8 mouse cellular contexts compared by ENCODE assay signal in the genomic region with DNA sequence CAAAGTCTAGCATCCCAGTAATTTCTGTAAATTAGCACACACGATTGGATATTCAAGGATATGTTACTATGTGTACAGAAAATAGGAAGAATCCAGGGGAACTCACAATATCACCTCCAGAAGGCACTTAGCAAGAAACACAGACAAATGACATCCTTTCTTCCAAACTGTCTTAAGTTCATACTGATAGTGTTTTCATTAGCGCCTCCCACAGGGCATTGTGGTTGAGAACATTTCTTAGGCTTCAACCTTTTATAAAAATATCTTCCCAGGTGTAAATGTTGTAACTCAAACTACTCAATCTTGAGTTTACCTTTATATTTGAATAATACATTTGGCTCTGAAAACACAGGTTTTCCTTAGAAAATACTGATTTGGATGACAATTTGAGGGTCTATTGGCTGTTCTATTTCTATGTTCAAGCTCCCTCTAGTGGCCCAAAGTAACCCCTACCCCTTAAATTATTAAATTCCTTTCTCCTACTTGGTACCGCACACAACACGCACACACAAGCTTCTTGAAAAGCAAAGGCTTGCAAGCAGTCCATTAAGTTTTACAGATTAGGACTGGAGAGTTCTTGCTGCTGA. TPM values are rescaled to one million over a fixed set of nuclear protein-coding genes. Genes with fewer than 3 reads are reported as not detected.
DNase-seq lines count a peak whose midpoint lies in the region; ATAC-seq and TF ChIP-seq lines count a peak whose summit lies in the region.

No protein-coding gene starts in this region.

- no peaks in the 10 kb centered on the region for H3K27me3 ChIP-seq in heart, embryonic 11.5 days (ENCODE audit: control insufficient read depth, insufficient read depth, low read length)
- no peaks in the 10 kb centered on the region for H3K27me3 ChIP-seq in thymus, adult 2 months (ENCODE audit: control insufficient read depth, insufficient read depth, low read length)
- H3K27me3 ChIP-seq in embryonic facial prominence, embryonic 14.5 days (replicated peaks; ENCODE audit: control insufficient read depth, insufficient read depth, low read length) = no peaks in the 10 kb centered on the region
- H3K27me3 ChIP-seq in midbrain, embryonic 13.5 days = no peaks in the 10 kb centered on the region

- peak; percentile 34 for DNase-seq in heart, adult 8-10 months (ENCODE audit: low spot score)
- DNase-seq in thymus, adult 2 months = peak; percentile 22
- no peak for DNase-seq in thymus, adult 18-20 months
- DNase-seq in embryonic facial prominence, embryonic 14.5 days (ENCODE audit: low spot score) = peak; percentile 52
- no peak for DNase-seq in gastrocnemius, postnatal 10 days
- DNase-seq in heart, postnatal 36 days = no peak

- H3K36me3 ChIP-seq in heart, embryonic 11.5 days (ENCODE audit: control insufficient read depth, insufficient read depth, low read length) = no peaks in the 10 kb centered on the region
- H3K36me3 ChIP-seq in thymus, adult 2 months (ENCODE audit: control insufficient read depth, insufficient read depth, low read length) = peaks cover 24% of the 10 kb centered on the region
- peaks cover 23% of the 10 kb centered on the region for H3K36me3 ChIP-seq in embryonic facial prominence, embryonic 14.5 days (ENCODE audit: control insufficient read depth, insufficient read depth, low read length)
- H3K36me3 ChIP-seq in midbrain, embryonic 13.5 days = peaks cover 25% of the 10 kb centered on the region

- WGBS in heart, embryonic 11.5 days (ENCODE audit: insufficient replicate concordance) = 67% methylated on average over 4 of the region's 4 CpGs
- WGBS in thymus, adult 2 months = 95% methylated on average over 4 of the region's 4 CpGs
- WGBS in embryonic facial prominence, embryonic 14.5 days = 64% methylated on average over 4 of the region's 4 CpGs
- 67% methylated on average over 4 of the region's 4 CpGs for WGBS in midbrain, embryonic 13.5 days

- H3K4me2 ChIP-seq in heart, embryonic 11.5 days = no peak overlapping the region
- no peak overlapping the region for H3K4me2 ChIP-seq in embryonic facial prominence, embryonic 14.5 days (ENCODE audit: low read depth, low read length)
- H3K4me2 ChIP-seq in midbrain, embryonic 13.5 days (replicated peaks) = no peak overlapping the region

- no peak overlapping the region for H3K9ac ChIP-seq in heart, embryonic 11.5 days (ENCODE audit: low read depth, low read length)
- no peak overlapping the region for H3K9ac ChIP-seq in embryonic facial prominence, embryonic 14.5 days (ENCODE audit: low read depth, low read length)
- H3K9ac ChIP-seq in midbrain, embryonic 13.5 days (replicated peaks) = no peak overlapping the region

- no peak for TF ChIP-seq CTCF in thymus, adult 2 months (IDR thresholded peaks at IDR 0.05; ENCODE audit: borderline replicate concordance, control insufficient read depth, extremely low read depth, insufficient read depth, low read length, poor library complexity)

- intact Hi-C loops in heart, postnatal 36 days (cut with DNase I) = loop anchor here (1.0 to 5.0 kb wide), 5 partner anchors 37 to 191 kb away; a partner anchor contains a TSS

- ATAC-seq in heart, embryonic 11.5 days (replicated peaks; ENCODE audit: insufficient number of reproducible peaks, low FRiP score, low TSS enrichment) = no peak
- ATAC-seq in embryonic facial prominence, embryonic 14.5 days (ENCODE audit: low read depth) = no peak
- ATAC-seq in midbrain, embryonic 13.5 days = peak; percentile 55; the same call in 1 of the 2 replicates

- no peak overlapping the region for H3K4me3 ChIP-seq in heart, embryonic 11.5 days (ENCODE audit: low read depth, low read length)
- no peak overlapping the region for H3K4me3 ChIP-seq in thymus, adult 2 months (ENCODE audit: control insufficient read depth, insufficient read depth, low read length)
- no peak overlapping the region for H3K4me3 ChIP-seq in embryonic facial prominence, embryonic 14.5 days (ENCODE audit: low read depth, low read length)
- no peak overlapping the region for H3K4me3 ChIP-seq in midbrain, embryonic 13.5 days (replicated peaks)

- H3K9me3 ChIP-seq in heart, embryonic 11.5 days (replicated peaks; ENCODE audit: control insufficient read depth, low read length) = no peaks in the 10 kb centered on the region
- no peaks in the 10 kb centered on the region for H3K9me3 ChIP-seq in embryonic facial prominence, embryonic 14.5 days (ENCODE audit: control insufficient read depth, low read length)
- H3K9me3 ChIP-seq in midbrain, embryonic 13.5 days = no peaks in the 10 kb centered on the region

- no peaks in the 10 kb centered on the region for H3K4me1 ChIP-seq in heart, embryonic 11.5 days (ENCODE audit: control insufficient read depth, insufficient read depth, low read length)
- H3K4me1 ChIP-seq in thymus, adult 2 months (replicated peaks; ENCODE audit: control insufficient read depth, insufficient read depth, low read length) = no peaks in the 10 kb centered on the region
- no peaks in the 10 kb centered on the region for H3K4me1 ChIP-seq in embryonic facial prominence, embryonic 14.5 days (ENCODE audit: control insufficient read depth, insufficient read depth, low read length)
- no peaks in the 10 kb centered on the region for H3K4me1 ChIP-seq in midbrain, embryonic 13.5 days (replicated peaks)

- H3K27ac ChIP-seq in heart, embryonic 11.5 days (ENCODE audit: low read depth, low read length) = no peak overlapping the region
- H3K27ac ChIP-seq in thymus, adult 2 months (ENCODE audit: control insufficient read depth, insufficient read depth, low read length) = no peak overlapping the region
- no peak overlapping the region for H3K27ac ChIP-seq in embryonic facial prominence, embryonic 14.5 days (replicated peaks; ENCODE audit: low read depth, low read length)
- H3K27ac ChIP-seq in midbrain, embryonic 13.5 days = no peak overlapping the region

- TF ChIP-seq POLR2A in thymus, adult 2 months (IDR thresholded peaks at IDR 0.05; ENCODE audit: control insufficient read depth, extremely low read depth, insufficient read depth, low read length, poor library complexity) = no peak

RNA-seq across cellular contexts. Expression of a gene that starts 27.8 kb away (rescaled TPM):
- total RNA-seq in heart, adult 8-10 months (2022) = 10 to 100 TPM; 31.6 to 45.6 (median 40.4) TPM
- polyA plus RNA-seq in heart, embryonic 11.5 days (2014; fragmentation: Nextera tagmentation; extraction: Ambion mirVana) = 5.8 and 9.3 TPM in 2 replicates
- 36.6 and 41.2 TPM in 2 replicates for polyA plus RNA-seq in thymus, adult 2 months (2012; rRNA removed)
- polyA plus RNA-seq in embryonic facial prominence, embryonic 14.5 days (2014; fragmentation: Nextera tagmentation; extraction: Ambion mirVana) = 8.1 and 8.5 TPM in 2 replicates
- 8.5 and 9.1 TPM in 2 replicates for polyA plus RNA-seq in midbrain, embryonic 13.5 days (2015; fragmentation: Nextera tagmentation; extraction: Ambion mirVana)
- total RNA-seq in gastrocnemius, postnatal 10 days (2021) = 10 to 100 TPM; 32.1 to 36.9 TPM
- total RNA-seq in heart, postnatal 36 days (2021) = 10 to 100 TPM; 45.6 to 51.6 TPM

RNA-seq across cellular contexts. Expression of a gene that starts 44.4 kb away (rescaled TPM):
- total RNA-seq in heart, adult 8-10 months (2022) = under 1 TPM in 3 of 4 experiments, not detected in 1; 0.17 to 0.44 (median 0.38) TPM
- polyA plus RNA-seq in heart, embryonic 11.5 days (2014; fragmentation: Nextera tagmentation; extraction: Ambion mirVana) = 1.2 and 2.4 TPM in 2 replicates
- polyA plus RNA-seq in thymus, adult 2 months (2012; rRNA removed) = 3.5 and 11.1 TPM in 2 replicates
- polyA plus RNA-seq in embryonic facial prominence, embryonic 14.5 days (2014; fragmentation: Nextera tagmentation; extraction: Ambion mirVana) = 1.9 and 2.6 TPM in 2 replicates
- 3.8 and 4.1 TPM in 2 replicates for polyA plus RNA-seq in midbrain, embryonic 13.5 days (2015; fragmentation: Nextera tagmentation; extraction: Ambion mirVana)
- total RNA-seq in gastrocnemius, postnatal 10 days (2021) = 1 to 10 TPM in 1 of 2 experiments, under 1 TPM in 1; 0.56 to 1.8 TPM
- under 1 TPM; 0.06 to 0.24 TPM for total RNA-seq in heart, postnatal 36 days (2021)

Comparison
In these comparisons a context has a peak if more than half of its experiments do, and no peak if none do; other contexts are left out.
1. DNase-seq: peak in heart, adult 8-10 months (single experiment), thymus, adult 2 months (single experiment) and embryonic facial prominence, embryonic 14.5 days (single experiment); none in thymus, adult 18-20 months (0 of 2), gastrocnemius, postnatal 10 days (single experiment) and heart, postnatal 36 days (0 of 2).